Mouse (Mus musculus) heart, postnatal 0 days (tissue): ENCODE results near the gene Zfp592. TPM values are rescaled to one million over a fixed set of nuclear protein-coding genes. Genes with fewer than 3 reads are reported as not detected.

Experiments
- ATAC-seq: fragments of 200-750 bp; cut with Nextera tagmentation; 2 replicates; pipeline ENCODE4 v1.8.0; 2017; ENCODE audit warnings: low read depth, moderate number of reproducible peaks, moderate library complexity; ENCODE audit not compliant: insufficient read depth
- DNase-seq: peaks from one replicate; pipeline ENCODE4 v3.0.0-alpha.2; 2016; ENCODE audit warnings: low spot score
- H3K27ac ChIP-seq: fragments of 300-500 bp; sonication (generic); 2 replicates; pipeline ENCODE4 v1.5.1; 2014; ENCODE audit warnings: low read depth, mild to moderate bottlenecking
- H3K27me3 ChIP-seq: fragments of 300-500 bp; sonication (generic); 2 replicates; pipeline ENCODE4 v1.6.1; 2014; ENCODE audit warnings: low read length, mixed read lengths; ENCODE audit not compliant: control insufficient read depth, insufficient read depth
- H3K36me3 ChIP-seq: fragments of 300-500 bp; sonication (generic); replicated peaks from 2 replicates; pipeline ENCODE4 v1.6.1; 2014; ENCODE audit warnings: low read length, mixed read lengths; ENCODE audit not compliant: control insufficient read depth, insufficient read depth
- H3K4me1 ChIP-seq: fragments of 300-500 bp; sonication (generic); 2 replicates; pipeline ENCODE4 v1.6.1; 2014; ENCODE audit warnings: antibody characterized with exemption; ENCODE audit not compliant: control insufficient read depth, insufficient read depth
- H3K4me2 ChIP-seq: fragments of 300-500 bp; sonication (generic); 2 replicates; pipeline ENCODE4 v1.6.1; 2014; ENCODE audit warnings: low read depth, mild to moderate bottlenecking, low read length, moderate library complexity
- H3K4me3 ChIP-seq: fragments of 300-500 bp; sonication (generic); 2 replicates; pipeline ENCODE4 v1.5.1; 2014; ENCODE audit warnings: low read depth, low read length
- H3K9ac ChIP-seq: fragments of 300-500 bp; sonication (generic); replicated peaks from 2 replicates; pipeline ENCODE4 v1.6.1; 2014; ENCODE audit warnings: low read depth, low read length, mixed read lengths
- H3K9me3 ChIP-seq: fragments of 300-500 bp; sonication (generic); replicated peaks from 2 replicates; pipeline ENCODE4 v1.6.1; 2016; ENCODE audit warnings: low read length; ENCODE audit not compliant: control insufficient read depth
- CTCF ChIP-seq: IDR thresholded peaks from 2 replicates; pipeline ENCODE4 v1.5.1; 2016; ENCODE audit warnings: antibody characterized with exemption, control low read depth, low read depth
- EP300 ChIP-seq: IDR thresholded peaks from 2 replicates; pipeline ENCODE4 v1.6.1; 2016; ENCODE audit warnings: antibody characterized with exemption, low read depth
- whole genome bisulfite sequencing: fragments of 180-500 bp; shearing (Covaris S2); extraction: QIAGEN DNeasy Blood & Tissue Kit; methylation state at CpG from one replicate; pipeline ENCODE4 v1.1.7; 2014; 5-methylcytosine and 5-hydroxymethylcytosine counted together
- polyA plus RNA-seq: library from polyadenylated mRNA; unstranded; fragments of >200 nt; fragmentation: Nextera tagmentation; extraction: Ambion mirVana; gene quantifications from 2 replicates; pipeline ENCODE4 v1.2.1, GENCODE M21; 2015
- total RNA-seq: library from RNA; depleted of rRNA; stranded (reverse); fragments of >200 nt; gene quantifications from 2 replicates; pipeline ENCODE4 v1.2.3, GENCODE M21; 2014; ENCODE audit warnings: low replicate concordance

Gene Zfp592
- total and polyA plus RNA-seq, 2 experiments from 2014 or later = 4.1 to 37.0 TPM

GRCm38 (mm10) chr7:81011576-81011975 lies 18.1 kb downstream of the Zfp592 start:
- no peak for TF ChIP-seq EP300
- H3K9me3 ChIP-seq = no peaks in the 10 kb centered on the region

DNA sequence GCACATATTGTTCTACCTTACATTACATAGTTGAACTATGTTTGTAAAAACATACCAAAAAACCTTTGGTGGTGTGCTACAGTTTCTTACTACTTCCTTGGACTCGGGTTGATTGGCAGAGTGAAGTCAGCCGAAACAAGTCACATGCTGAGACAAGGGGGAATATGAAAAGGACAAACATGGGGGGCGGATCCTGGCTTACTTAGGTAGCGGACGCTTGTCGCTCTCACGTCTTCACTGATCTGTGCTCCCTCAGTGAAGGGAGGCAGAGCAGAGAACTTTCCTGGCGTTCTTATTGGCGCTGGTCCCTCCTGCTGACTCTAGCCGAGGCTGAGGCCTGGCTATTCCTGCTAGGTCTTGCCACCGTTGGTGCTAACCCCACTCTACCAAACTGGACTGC lies 26.8 kb downstream of the Zfp592 start:
- Histone ChIP-seq H3K4me1 (no peaks in the 10 kb centered on the region), H3K9ac (no peak overlapping the region), H3K4me2 (no peak overlapping the region), H3K4me3 (no peak overlapping the region), H3K27ac (no peak overlapping the region), H3K36me3 (peaks cover 34% of the 10 kb centered on the region), H3K9me3 (no peaks in the 10 kb centered on the region), H3K27me3 (no peaks in the 10 kb centered on the region)
- DNase-seq = no peak
- no peak for ATAC-seq
- 62% methylated on average over 11 of the region's 11 CpGs for WGBS
- TF ChIP-seq EP300 = no peak
- no peak for TF ChIP-seq CTCF

More at GRCm38 (mm10) chr7:81011576-81011975, 18.1 kb downstream of the Zfp592 start:
- ATAC-seq (no peak), DNase-seq (no peak)
- Histone ChIP-seq H3K27ac (no peak overlapping the region), H3K9ac (no peak overlapping the region), H3K4me2 (no peak overlapping the region), H3K4me1 (no peaks in the 10 kb centered on the region), H3K36me3 (peaks cover 25% of the 10 kb centered on the region), H3K27me3 (no peaks in the 10 kb centered on the region), H3K4me3 (no peak overlapping the region)
- WGBS = 84% methylated on average over 3 of the region's 3 CpGs

GRCm38 (mm10) chr7:81022731-81023130 lies 29.2 kb downstream of the Zfp592 start:
- no peaks in the 10 kb centered on the region for H3K27me3 ChIP-seq
- H3K9ac ChIP-seq = no peak overlapping the region
- H3K4me1 ChIP-seq = no peaks in the 10 kb centered on the region
- TF ChIP-seq EP300 (no peak), CTCF (no peak)
- DNase-seq (no peak), ATAC-seq (no peak)
- no peak overlapping the region for H3K27ac ChIP-seq
- H3K4me2 ChIP-seq = no peak overlapping the region
- peaks cover 53% of the 10 kb centered on the region for H3K36me3 ChIP-seq
- H3K4me3 ChIP-seq = no peak overlapping the region
- no peaks in the 10 kb centered on the region for H3K9me3 ChIP-seq

DNA sequence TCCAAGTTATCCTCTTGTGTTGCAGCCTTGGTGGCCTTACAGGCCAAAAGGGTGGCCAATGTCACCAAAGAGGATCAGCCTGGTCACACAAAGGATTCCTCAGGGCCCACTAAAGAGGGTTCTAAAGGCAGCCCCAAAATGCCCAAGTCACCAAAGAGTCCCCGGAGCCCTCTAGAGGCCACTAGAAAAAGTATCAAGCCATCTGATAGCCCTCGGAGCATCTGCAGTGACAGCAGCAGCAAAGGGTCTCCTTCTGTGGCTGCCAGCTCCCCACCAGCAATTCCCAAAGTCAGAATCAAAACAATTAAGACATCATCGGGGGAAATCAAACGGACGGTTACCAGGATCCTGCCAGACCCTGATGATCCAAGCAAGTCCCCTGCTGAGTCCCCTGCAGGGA lies 30.6 kb downstream of the Zfp592 start:
- TF ChIP-seq EP300 (no peak), CTCF (peak; percentile 30)
- ATAC-seq (no peak), DNase-seq (no peak)
- no peak overlapping the region for H3K27ac ChIP-seq
- no peaks in the 10 kb centered on the region for H3K4me1 ChIP-seq
- H3K4me3 ChIP-seq = no peak overlapping the region
- no peaks in the 10 kb centered on the region for H3K9me3 ChIP-seq
- H3K27me3 ChIP-seq = no peaks in the 10 kb centered on the region
- 58% methylated on average over 5 of the region's 5 CpGs for WGBS
- peaks cover 62% of the 10 kb centered on the region for H3K36me3 ChIP-seq
- H3K9ac ChIP-seq = no peak overlapping the region
- H3K4me2 ChIP-seq = no peak overlapping the region

DNA sequence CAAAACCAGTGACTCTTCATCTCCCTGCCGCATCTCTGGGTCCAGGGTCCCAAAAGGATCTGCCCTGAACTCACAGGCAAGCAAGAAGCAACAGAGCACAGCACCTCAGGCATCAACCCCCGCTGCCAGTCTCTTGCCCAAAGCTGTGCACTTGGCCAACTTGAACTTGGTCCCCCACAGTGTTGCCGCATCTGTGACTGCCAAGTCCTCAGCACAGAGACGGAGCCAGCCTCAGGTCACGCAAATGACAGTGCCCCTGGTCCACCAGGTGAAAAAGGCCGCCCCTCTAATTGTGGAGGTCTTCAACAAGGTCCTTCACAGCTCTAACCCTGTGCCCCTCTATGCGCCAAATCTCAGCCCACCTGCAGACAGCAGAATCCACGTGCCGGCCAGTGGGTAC lies 31.2 kb downstream of the Zfp592 start:
- ATAC-seq (no peak), DNase-seq (no peak)
- Histone ChIP-seq H3K27ac (no peak overlapping the region), H3K4me1 (no peaks in the 10 kb centered on the region), H3K4me3 (no peak overlapping the region), H3K27me3 (no peaks in the 10 kb centered on the region), H3K4me2 (no peak overlapping the region), H3K9me3 (no peaks in the 10 kb centered on the region), H3K9ac (no peak overlapping the region), H3K36me3 (peaks cover 67% of the 10 kb centered on the region)
- TF ChIP-seq CTCF (no peak), EP300 (no peak)
- WGBS = 97% methylated on average over 9 of the region's 9 CpGs

GRCm38 (mm10) chr7:81025751-81026150 lies 32.3 kb downstream of the Zfp592 start:
- WGBS = 88% methylated on average over 2 of the region's 2 CpGs
- no peak overlapping the region for H3K27ac ChIP-seq
- DNase-seq (no peak), ATAC-seq (no peak)
- no peak overlapping the region for H3K4me2 ChIP-seq
- no peak overlapping the region for H3K4me3 ChIP-seq
- TF ChIP-seq CTCF (no peak), EP300 (no peak)
- H3K9ac ChIP-seq = no peak overlapping the region
- H3K9me3 ChIP-seq = no peaks in the 10 kb centered on the region
- H3K27me3 ChIP-seq = no peaks in the 10 kb centered on the region
- no peaks in the 10 kb centered on the region for H3K4me1 ChIP-seq
- peaks cover 78% of the 10 kb centered on the region for H3K36me3 ChIP-seq
